32 mouse cellular contexts compared by ENCODE assay signal in genomic region chr11:95924215-95924614, GRCm38 (mm10). TPM values are rescaled to one million over a fixed set of nuclear protein-coding genes. Genes with fewer than 3 reads are reported as not detected.
DNase-seq lines count a peak whose midpoint lies in the region; ATAC-seq and TF ChIP-seq lines count a peak whose summit lies in the region.
"Had no signal": no experiment of that assay in that cellular context is flagged by ENCODE, and none has a peak within 500 bp of the region (broad histone marks: within the 10 kb centered on the region; RNA-seq: fewer than 3 reads in every experiment).

No protein-coding gene starts in this region.

- H3K27ac ChIP-seq in ES-Bruce4 (ENCODE audit: insufficient read depth, low read length) = peak overlapping the region; percentile 27; the same call in 1 of the 2 replicates
- peak overlapping the region; percentile 88 for H3K27ac ChIP-seq in intestine, embryonic 16.5 days (ENCODE audit: low read length)
- no peak overlapping the region for H3K27ac ChIP-seq in heart, adult 2 months
- H3K27ac ChIP-seq: embryonic facial prominence, embryonic 10.5 days; embryonic facial prominence, embryonic 13.5 days; forebrain, embryonic 13.5 days; gastrocnemius, adult 2 months; heart, embryonic 13.5 days; hindbrain, embryonic 14.5 days; hindbrain, postnatal 0 days had no signal

- peak; percentile 31 for DNase-seq in ZHBTc4 (ENCODE audit: low read depth, low spot score)
- DNase-seq in lung, postnatal 10 days = no peak
- DNase-seq in heart, adult 2 months = no peak
- DNase-seq in lung, adult 2 months = no peak
- DNase-seq: adrenal gland, postnatal 10 days; adrenal gland, postnatal 36 days; cerebellum, adult 18-20 months; cerebellum, adult 9-10 months; cerebellum, postnatal 25 days; embryo, embryonic 11 days; forebrain, postnatal 0 days; gastrocnemius, adult 2 months; gastrocnemius, postnatal 14 days; heart, adult 11 months; heart, postnatal 14 days; heart, postnatal 4 days; kidney, adult 2 months had no signal

- no peak for TF ChIP-seq EP300 in ES-Bruce4 (IDR thresholded peaks at IDR 0.05; ENCODE audit: insufficient read depth, low read depth, low read length)
- no peak for TF ChIP-seq EP300 in heart, adult 2 months (IDR thresholded peaks at IDR 0.05; ENCODE audit: insufficient read depth, low read depth, low read length)

- TF ChIP-seq CTCF in ES-Bruce4 (IDR thresholded peaks at IDR 0.05; ENCODE audit: low read depth, low read length) = no peak
- TF ChIP-seq CTCF in heart, adult 2 months (IDR thresholded peaks at IDR 0.05) = no peak
- no peak for TF ChIP-seq CTCF in lung, adult 2 months (IDR thresholded peaks at IDR 0.05; ENCODE audit: insufficient read depth, low read length)

- H3K79me2 ChIP-seq in heart, adult 2 months (replicated peaks; ENCODE audit: control insufficient read depth, insufficient read depth, low read length) = no peaks in the 10 kb centered on the region

- H3K36me3 ChIP-seq in ES-Bruce4 (ENCODE audit: control insufficient read depth, insufficient read depth, low read length, poor library complexity, severe bottlenecking) = no peaks in the 10 kb centered on the region
- H3K36me3 ChIP-seq in intestine, embryonic 16.5 days (ENCODE audit: control insufficient read depth, insufficient read depth, low read length) = no peaks in the 10 kb centered on the region
- no peaks in the 10 kb centered on the region for H3K36me3 ChIP-seq in heart, adult 2 months (ENCODE audit: control insufficient read depth, insufficient read depth, low read length)
- H3K36me3 ChIP-seq: embryonic facial prominence, embryonic 10.5 days; embryonic facial prominence, embryonic 13.5 days; heart, embryonic 13.5 days had no signal

- no peak overlapping the region for H3K9ac ChIP-seq in ES-Bruce4 (ENCODE audit: low read depth, poor library complexity, severe bottlenecking)
- H3K9ac ChIP-seq in intestine, embryonic 16.5 days (ENCODE audit: low read depth, low read length) = peak overlapping the region; percentile 36; the same call in 1 of the 2 replicates
- H3K9ac ChIP-seq in heart, adult 2 months (ENCODE audit: low read depth, low read length) = no peak overlapping the region
- H3K9ac ChIP-seq: embryonic facial prominence, embryonic 13.5 days; forebrain, embryonic 13.5 days; forebrain, postnatal 0 days; heart, embryonic 13.5 days; hindbrain, embryonic 14.5 days had no signal

- peaks cover 3% of the 10 kb centered on the region; the same call in 1 of the 2 replicates for H3K27me3 ChIP-seq in ES-Bruce4 (ENCODE audit: control insufficient read depth, insufficient read depth, low read length, poor library complexity, severe bottlenecking)
- H3K27me3 ChIP-seq in intestine, embryonic 16.5 days (replicated peaks; ENCODE audit: control insufficient read depth, insufficient read depth, low read length) = no peaks in the 10 kb centered on the region
- H3K27me3 ChIP-seq in heart, adult 2 months (ENCODE audit: control insufficient read depth, insufficient read depth, low read length) = 0 out of 2 replicates have a peak, but pooled peaks cover 4% of the 10 kb centered on the region

- H3K4me2 ChIP-seq in intestine, embryonic 16.5 days (ENCODE audit: low read depth, low read length) = peak overlapping the region; percentile 14
- H3K4me2 ChIP-seq: embryonic facial prominence, embryonic 13.5 days; forebrain, embryonic 13.5 days; heart, embryonic 13.5 days; hindbrain, embryonic 14.5 days had no signal

- no peaks in the 10 kb centered on the region for H3K4me1 ChIP-seq in ES-Bruce4 (ENCODE audit: control insufficient read depth, insufficient read depth, low read length)
- H3K4me1 ChIP-seq in intestine, embryonic 16.5 days (ENCODE audit: control insufficient read depth, insufficient read depth, low read length) = no peaks in the 10 kb centered on the region; the same call in 1 of the 2 replicates
- no peaks in the 10 kb centered on the region for H3K4me1 ChIP-seq in heart, adult 2 months (ENCODE audit: control insufficient read depth, insufficient read depth, low read length)
- H3K4me1 ChIP-seq in lung, adult 2 months (ENCODE audit: control insufficient read depth, insufficient read depth, low read length) = no peaks in the 10 kb centered on the region
- H3K4me1 ChIP-seq: embryonic facial prominence, embryonic 13.5 days; forebrain, embryonic 13.5 days; heart, embryonic 13.5 days had no signal

- peaks cover 6% of the 10 kb centered on the region; the same call in 1 of the 2 replicates for H3K9me3 ChIP-seq in ES-Bruce4 (replicated peaks; ENCODE audit: control insufficient read depth, insufficient read depth, low read length, poor library complexity, severe bottlenecking)
- peaks cover 4% of the 10 kb centered on the region; the same call in 1 of the 2 replicates for H3K9me3 ChIP-seq in intestine, embryonic 16.5 days (ENCODE audit: control insufficient read depth, low read length)

- 15% methylated on average over 2 of the region's 2 CpGs for WGBS in intestine, embryonic 16.5 days
- 58% methylated on average over 2 of the region's 2 CpGs for WGBS in heart, adult 2 months
- 58% methylated on average over 2 of the region's 2 CpGs for WGBS in lung, adult 2 months

- intact Hi-C loops in heart, adult 2 months (cut with DNase I) = no loop called here

- ATAC-seq in intestine, embryonic 16.5 days = peak; percentile 59
- ATAC-seq: forebrain, embryonic 13.5 days; forebrain, postnatal 0 days; hindbrain, postnatal 0 days; inflammation-experienced regulatory T-cells, adult 6 months had no signal

- TF ChIP-seq POLR2A in ES-Bruce4 (IDR thresholded peaks at IDR 0.05; ENCODE audit: insufficient read depth, low read length) = no peak
- TF ChIP-seq POLR2A in heart, adult 2 months (IDR thresholded peaks at IDR 0.05; ENCODE audit: insufficient read depth, low read depth, low read length) = no peak
- no peak for TF ChIP-seq POLR2A in lung, adult 2 months (IDR thresholded peaks at IDR 0.05; ENCODE audit: borderline replicate concordance, extremely low read depth, low read depth, low read length)

- H3K4me3 ChIP-seq in ES-Bruce4 (ENCODE audit: low read depth, low read length) = no peak overlapping the region
- H3K4me3 ChIP-seq in intestine, embryonic 16.5 days (ENCODE audit: low read length) = no peak overlapping the region
- no peak overlapping the region for H3K4me3 ChIP-seq in heart, adult 2 months
- H3K4me3 ChIP-seq in lung, adult 2 months (replicated peaks; ENCODE audit: extremely low read depth, low read depth, low read length) = no peak overlapping the region
- H3K4me3 ChIP-seq: embryonic facial prominence, embryonic 10.5 days; embryonic facial prominence, embryonic 13.5 days; erythroblast, embryonic 14.5 days; forebrain, embryonic 13.5 days; gastrocnemius, adult 2 months; heart, embryonic 13.5 days had no signal

RNA-seq across cellular contexts. Expression of gene B4galnt2, which starts 9.5 kb away (rescaled TPM):
- polyA plus RNA-seq in ES-Bruce4 (2011; ENCODE audit: insufficient read depth, insufficient read length, low read depth, missing spikeins) = 3.1 and 4.5 TPM in 2 replicates
- polyA plus RNA-seq in intestine, embryonic 16.5 days (2015; fragmentation: Nextera tagmentation; extraction: Ambion mirVana) = 41.8 and 44.3 TPM in 2 replicates
- not detected for total RNA-seq in heart, adult 2 months (2021)
- 0.06 TPM in 1 of 2 replicates, not detected in the other for polyA plus RNA-seq in heart, adult 2 months (2012; rRNA removed)
- 0.42 TPM in 1 of 2 replicates, not detected in the other for polyA plus RNA-seq in lung, adult 2 months (2012; rRNA removed)
- total RNA-seq: adrenal gland, adult 18-20 months; adrenal gland, postnatal 10 days; adrenal gland, postnatal 36 days; forebrain, postnatal 0 days; gastrocnemius, adult 2 months; gastrocnemius, postnatal 14 days; gastrocnemius, postnatal 4 days; heart, postnatal 14 days; heart, postnatal 4 days; hindbrain, postnatal 0 days had no signal
- polyA plus RNA-seq: cortical plate, adult 2 months; erythroblast, embryonic 14.5 days; forebrain, embryonic 13.5 days; forebrain, postnatal 0 days; frontal cortex, adult 2 months; hindbrain, embryonic 11.5 days; hindbrain, embryonic 14.5 days; hindbrain, postnatal 0 days had no signal
